Mouse (Mus musculus) liver, embryonic 11.5 days (tissue): ENCODE results near the gene Gm49661. TPM values are rescaled to one million over a fixed set of nuclear protein-coding genes. Genes with fewer than 3 reads are reported as not detected.

ENCODE experiments used
- ATAC-seq: fragments of 200-750 bp; cut with Nextera tagmentation; replicated peaks from 2 replicates; pipeline ENCODE4 v1.8.0; 2017; ENCODE audit warnings: moderate number of reproducible peaks, mild to moderate bottlenecking, moderate TSS enrichment, moderate library complexity; ENCODE audit not compliant: low FRiP score
- DNase-seq: peaks from one replicate; pipeline ENCODE4 v3.0.0-alpha.2; 2017; ENCODE audit warnings: low spot score
- H3K27ac ChIP-seq: fragments of 300-500 bp; sonication (generic); 2 replicates; pipeline ENCODE4 v1.5.1; 2014; ENCODE audit warnings: mild to moderate bottlenecking, low read depth, low read length, control low read depth
- H3K27me3 ChIP-seq: fragments of 300-500 bp; sonication (generic); replicated peaks from 2 replicates; pipeline ENCODE4 v1.6.1; 2014; ENCODE audit warnings: low read length, mixed read lengths; ENCODE audit not compliant: control insufficient read depth, insufficient read depth
- H3K36me3 ChIP-seq: fragments of 300-500 bp; sonication (generic); 2 replicates; pipeline ENCODE4 v1.6.1; 2014; ENCODE audit warnings: mild to moderate bottlenecking, low read length, moderate library complexity, mixed read lengths; ENCODE audit not compliant: control insufficient read depth, insufficient read depth
- H3K4me1 ChIP-seq: fragments of 300-500 bp; sonication (generic); replicated peaks from 2 replicates; pipeline ENCODE4 v1.6.1; 2014; ENCODE audit warnings: low read length, mixed read lengths; ENCODE audit not compliant: control insufficient read depth, insufficient read depth
- H3K4me2 ChIP-seq: fragments of 300-500 bp; sonication (generic); 2 replicates; pipeline ENCODE4 v1.6.1; 2014; ENCODE audit warnings: mild to moderate bottlenecking, control low read depth, moderate library complexity
- H3K4me3 ChIP-seq: fragments of 300-500 bp; sonication (generic); 2 replicates; pipeline ENCODE4 v1.5.1; 2014; ENCODE audit warnings: low read depth, low read length, control low read depth
- H3K9ac ChIP-seq: fragments of 300-500 bp; sonication (generic); 2 replicates; pipeline ENCODE4 v1.6.1; 2014; ENCODE audit warnings: low read depth, low read length, control low read depth
- H3K9me3 ChIP-seq: fragments of 300-500 bp; sonication (generic); 2 replicates; pipeline ENCODE4 v1.6.1; 2016; ENCODE audit warnings: low read length, inconsistent platforms, mixed read lengths; ENCODE audit not compliant: control insufficient read depth
- WGBS: fragments of 180-500 bp; shearing (Covaris S2); extraction: QIAGEN DNeasy Blood & Tissue Kit; methylation state at CpG from one replicate; pipeline ENCODE4 v1.1.7; 2014; 5-methylcytosine and 5-hydroxymethylcytosine counted together
- polyA plus RNA-seq: library from polyadenylated mRNA; unstranded; fragments of >200 nt; fragmentation: Nextera tagmentation; extraction: Ambion mirVana; gene quantifications from 2 replicates; pipeline ENCODE4 v1.2.1, GENCODE M21; 2014

Gene Gm49661
- polyA plus RNA-seq, 1 experiment from 2014 or later: not detected

GRCm38 (mm10) chr8:84979599-84980421, 10.6 kb upstream of the Gm49661 start:
- peak overlapping the region; percentile 62 for H3K9ac ChIP-seq
- DNase-seq: peak; percentile 90
- H3K27me3 ChIP-seq: no peaks in the 10 kb centered on the region
- ATAC-seq: peak; percentile 53
- H3K27ac ChIP-seq: peak overlapping the region; percentile 59
- peaks cover 4% of the 10 kb centered on the region; the same call in 1 of the 2 replicates for H3K36me3 ChIP-seq
- peak overlapping the region; percentile 78 for H3K4me3 ChIP-seq
- peak overlapping the region; percentile 99 for H3K4me2 ChIP-seq
- peaks cover 70% of the 10 kb centered on the region for H3K4me1 ChIP-seq
- no peaks in the 10 kb centered on the region for H3K9me3 ChIP-seq
- WGBS: 2% methylated on average over 42 of the region's 42 CpGs

DNA sequence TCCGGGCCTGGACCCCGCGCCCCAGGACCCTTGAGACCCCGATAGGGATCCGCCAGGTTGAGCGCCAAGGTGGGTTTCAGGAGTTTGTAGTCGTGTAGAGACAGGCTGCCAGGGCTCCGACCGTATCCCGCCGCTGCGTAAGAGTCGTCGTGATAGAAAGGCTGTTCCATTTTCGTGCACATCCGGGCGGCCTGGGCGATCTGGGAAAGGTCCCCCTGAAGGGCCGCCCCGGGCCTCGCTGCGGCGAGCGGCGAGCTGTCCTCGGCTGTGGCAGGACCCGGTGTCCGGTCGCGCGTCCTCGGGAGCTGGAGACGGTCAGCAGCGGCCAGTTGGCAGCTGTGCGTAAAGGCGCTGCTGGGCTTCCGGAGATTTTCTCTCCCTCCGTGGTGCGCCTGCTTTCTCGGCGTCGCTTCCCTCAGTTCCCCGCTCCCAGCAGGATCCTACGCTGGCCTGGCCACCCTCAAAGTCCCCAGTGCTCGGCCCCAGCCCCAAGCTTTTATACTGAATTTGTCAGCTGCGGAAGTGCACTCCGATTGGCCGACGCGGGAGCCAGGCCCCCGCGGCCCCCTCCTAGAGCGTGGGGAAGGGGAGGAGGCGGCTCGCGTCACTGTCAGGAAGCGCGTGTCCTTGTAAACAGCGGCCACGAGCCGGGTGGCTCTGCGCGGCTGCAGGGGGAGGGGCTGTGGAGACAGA, 9.2 kb upstream of the Gm49661 start, which contains the start of gene Junb:
TSS of gene Junb (minus strand) at position 471 of the 693 bp plus-strand sequence.
- Histone ChIP-seq H3K4me2 (peak within 1 kb of the TSS; percentile 99), H3K4me1 (peaks cover 62% of the 10 kb centered on the region)
- WGBS: under 1% methylated on average over 63 of the region's 63 CpGs

DNA sequence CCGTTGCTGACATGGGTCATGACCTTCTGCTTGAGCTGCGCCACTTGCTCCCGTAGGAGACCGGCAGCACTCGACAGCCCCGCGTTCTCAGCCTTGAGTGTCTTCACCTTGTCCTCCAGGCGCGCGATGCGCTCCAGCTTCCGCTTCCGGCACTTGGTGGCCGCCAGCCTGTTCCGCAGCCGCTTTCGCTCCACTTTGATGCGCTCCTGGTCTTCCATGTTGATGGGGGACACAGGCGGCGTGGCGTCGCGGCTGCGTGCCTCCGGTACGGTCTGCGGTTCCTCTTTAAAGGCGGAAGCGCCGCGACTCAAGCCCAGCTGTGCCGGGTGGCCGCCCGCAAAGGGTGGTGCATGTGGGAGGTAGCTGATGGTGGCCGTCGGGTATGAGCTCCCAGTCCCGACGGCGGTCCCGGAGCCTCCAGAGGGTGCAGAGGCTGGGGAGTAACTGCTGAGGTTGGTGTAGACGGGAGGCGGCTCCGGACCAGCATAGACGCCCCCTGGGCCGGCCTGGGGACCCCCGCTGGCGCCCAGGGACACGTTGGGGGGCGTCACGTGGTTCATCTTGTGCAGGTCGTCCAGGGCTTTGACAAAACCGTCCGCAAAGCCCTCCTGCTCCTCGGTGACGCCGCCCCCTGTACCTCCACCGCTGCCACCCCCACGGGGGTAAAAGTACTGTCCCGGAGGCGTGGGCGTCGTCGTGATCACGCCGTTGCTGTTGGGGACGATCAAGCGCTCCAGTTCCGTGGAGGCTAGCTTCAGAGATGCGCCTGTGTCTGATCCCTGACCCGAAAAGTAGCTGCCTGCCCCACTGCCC, 8.4 kb upstream of the Gm49661 start:
- Histone ChIP-seq H3K27me3 (no peaks in the 10 kb centered on the region), H3K4me2 (peak overlapping the region; percentile 99), H3K9ac (peak overlapping the region; percentile 86), H3K9me3 (no peaks in the 10 kb centered on the region), H3K4me3 (peak overlapping the region; percentile 78), H3K36me3 (peaks cover 22% of the 10 kb centered on the region; the same call in 1 of the 2 replicates), H3K27ac (peak overlapping the region; percentile 96), H3K4me1 (peaks cover 64% of the 10 kb centered on the region)
- no peak for ATAC-seq
- DNase-seq: peak; percentile 79
- WGBS: under 1% methylated on average over 70 of the region's 70 CpGs

More for the DNA sequence above, 9.2 kb upstream of the Gm49661 start, which contains the start of gene Junb:
- H3K27me3 ChIP-seq: no peaks in the 10 kb centered on the region
- H3K9me3 ChIP-seq: no peaks in the 10 kb centered on the region
- peaks cover 16% of the 10 kb centered on the region; the same call in 1 of the 2 replicates for H3K36me3 ChIP-seq
- DNase-seq: peak; percentile 92
- H3K27ac ChIP-seq: peak within 1 kb of the TSS; percentile 96
- ATAC-seq: peak; percentile 57
- peak within 1 kb of the TSS; percentile 86 for H3K9ac ChIP-seq
- H3K4me3 ChIP-seq: peak within 1 kb of the TSS; percentile 78

DNA sequence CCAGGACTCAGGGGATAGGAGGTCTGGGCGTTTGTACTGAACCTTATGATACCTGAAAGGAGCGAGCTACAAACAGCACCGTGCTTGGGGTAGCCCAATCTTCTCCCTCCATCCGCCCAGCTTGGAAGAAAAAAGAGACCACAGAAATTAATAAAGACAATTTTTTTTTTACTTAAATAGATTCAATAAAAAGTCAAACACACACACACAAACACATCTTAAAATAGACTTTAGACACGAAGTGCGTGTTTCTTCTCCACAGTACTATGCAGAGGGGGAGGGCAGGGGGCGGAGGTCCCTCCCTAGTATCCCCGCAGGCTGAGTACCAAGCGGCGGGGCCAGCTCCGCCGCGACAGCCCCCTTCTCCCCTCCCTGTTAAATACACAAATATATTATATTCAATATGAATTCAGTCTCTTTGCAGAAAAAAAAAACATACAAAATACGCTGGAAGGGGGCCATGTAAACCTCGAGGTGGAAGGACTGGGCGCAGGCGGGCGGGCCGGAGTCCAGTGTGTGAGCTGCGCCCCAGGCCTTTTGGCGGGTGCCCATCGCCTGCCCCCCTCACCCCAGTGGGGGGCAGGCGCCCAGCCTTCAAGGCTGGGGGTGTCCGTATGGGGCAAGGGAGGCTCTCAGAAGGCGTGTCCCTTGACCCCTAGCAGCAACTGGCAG, 7.7 kb upstream of the Gm49661 start:
- Histone ChIP-seq H3K4me1 (peaks cover 63% of the 10 kb centered on the region), H3K4me3 (peak overlapping the region; percentile 78), H3K9ac (peak overlapping the region; percentile 86), H3K27ac (peak overlapping the region; percentile 96), H3K27me3 (no peaks in the 10 kb centered on the region), H3K9me3 (no peaks in the 10 kb centered on the region), H3K4me2 (peak overlapping the region; percentile 99), H3K36me3 (peaks cover 26% of the 10 kb centered on the region; the same call in 1 of the 2 replicates)
- 2% methylated on average over 25 of the region's 25 CpGs for WGBS
- DNase-seq: peak; percentile 49
- ATAC-seq: no peak

GRCm38 (mm10) chr8:84976031-84976762, 7.0 kb upstream of the Gm49661 start:
- WGBS: under 1% methylated on average over 59 of the region's 61 CpGs
- Histone ChIP-seq H3K27ac (peak overlapping the region; percentile 96), H3K4me1 (peaks cover 66% of the 10 kb centered on the region), H3K36me3 (peaks cover 33% of the 10 kb centered on the region), H3K9ac (peak overlapping the region; percentile 86), H3K4me2 (peak overlapping the region; percentile 99), H3K27me3 (no peaks in the 10 kb centered on the region), H3K9me3 (no peaks in the 10 kb centered on the region), H3K4me3 (peak overlapping the region; percentile 78)
- peak; percentile 79 for ATAC-seq
- DNase-seq: peak; percentile 92

- Histone ChIP-seq H3K4me1 (peaks cover 66% of the 10 kb centered on the region), H3K36me3 (peaks cover 38% of the 10 kb centered on the region), H3K27me3 (no peaks in the 10 kb centered on the region), H3K9ac (peak overlapping the region; percentile 37; the same call in 1 of the 2 replicates), H3K9me3 (no peaks in the 10 kb centered on the region), H3K4me2 (peak overlapping the region; percentile 99), H3K4me3 (peak overlapping the region; percentile 78), H3K27ac (peak overlapping the region; percentile 96)
- DNase-seq (peak; percentile 69), ATAC-seq (no peak)
- WGBS: 26% methylated on average over 7 of the region's 7 CpGs
Observed at GRCm38 (mm10) chr8:84975434-84975833, 6.2 kb upstream of the Gm49661 start.

DNA sequence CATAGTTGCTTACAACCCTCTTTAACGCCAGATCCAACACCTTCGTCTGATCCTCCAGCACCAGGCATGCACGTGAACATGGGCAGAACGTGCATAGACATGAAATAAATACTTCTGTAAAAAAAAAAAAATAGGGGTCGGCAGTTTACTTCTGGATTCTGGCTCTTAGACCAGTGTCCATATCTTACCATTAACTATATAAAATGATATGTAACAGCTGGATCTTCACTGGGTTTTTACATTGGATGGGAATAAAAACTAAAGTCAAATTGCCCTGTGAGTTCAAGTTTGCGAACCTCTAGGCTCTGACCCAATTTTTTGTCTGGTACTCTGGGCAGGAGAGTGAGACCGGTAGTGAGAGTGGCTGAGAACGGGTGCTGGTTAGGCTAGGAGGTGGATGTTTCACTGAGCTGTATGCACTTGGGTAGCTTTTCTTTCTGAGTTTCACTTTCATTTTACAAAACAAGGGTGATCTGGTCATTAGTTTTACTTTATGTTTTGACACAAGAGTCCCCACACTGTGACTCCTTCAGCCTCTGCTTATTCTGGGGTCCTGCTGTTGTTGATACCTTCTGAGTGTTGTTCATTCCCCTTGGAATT, 5.4 kb upstream of the Gm49661 start:
- no peak for ATAC-seq
- 79% methylated on average over 8 of the region's 8 CpGs for WGBS
- Histone ChIP-seq H3K9me3 (no peaks in the 10 kb centered on the region), H3K27me3 (no peaks in the 10 kb centered on the region), H3K4me2 (peak overlapping the region; percentile 99), H3K9ac (peak overlapping the region; percentile 37), H3K4me1 (peaks cover 60% of the 10 kb centered on the region), H3K4me3 (peak overlapping the region; percentile 78), H3K27ac (peak overlapping the region; percentile 96), H3K36me3 (peaks cover 38% of the 10 kb centered on the region)
- DNase-seq: no peak
